Mouse (Mus musculus) forebrain, embryonic 14.5 days (tissue): ENCODE measurements around the gene Six6. TPM values are rescaled to one million over a fixed set of nuclear protein-coding genes. Genes with fewer than 3 reads are reported as not detected.

ENCODE experiments used
- ATAC-seq: fragments of 200-750 bp; cut with Nextera tagmentation; 2 replicates; pipeline ENCODE4 v1.8.0; 2017; ENCODE audit warnings: mild to moderate bottlenecking, moderate library complexity
- DNase-seq: peaks from one replicate; pipeline ENCODE4 v3.0.0-alpha.2; 2015; ENCODE audit warnings: low spot score
- H3K27ac ChIP-seq: fragments of 300-500 bp; sonication (generic); 2 replicates; pipeline ENCODE4 v1.5.1; 2014; ENCODE audit warnings: low read depth, mild to moderate bottlenecking, control low read depth, low read length, moderate library complexity
- H3K27me3 ChIP-seq: fragments of 300-500 bp; sonication (generic); replicated peaks from 2 replicates; pipeline ENCODE4 v1.6.1; 2014; ENCODE audit warnings: low read length, control low read depth, mixed read lengths; ENCODE audit not compliant: control insufficient read depth, insufficient read depth
- H3K36me3 ChIP-seq: fragments of 300-500 bp; sonication (generic); 2 replicates; pipeline ENCODE4 v1.6.1; 2014; ENCODE audit warnings: low read length, control low read depth; ENCODE audit not compliant: control insufficient read depth, insufficient read depth
- H3K4me1 ChIP-seq: fragments of 300-500 bp; sonication (generic); 2 replicates; pipeline ENCODE4 v1.6.1; 2014; ENCODE audit warnings: antibody characterized with exemption, low read length, control low read depth; ENCODE audit not compliant: control insufficient read depth, insufficient read depth
- H3K4me2 ChIP-seq: fragments of 300-500 bp; sonication (generic); 2 replicates; pipeline ENCODE4 v1.6.1; 2014; ENCODE audit warnings: mild to moderate bottlenecking, control low read depth, low read length
- H3K4me3 ChIP-seq: fragments of 300-500 bp; sonication (generic); 2 replicates; pipeline ENCODE4 v1.5.1; 2014; ENCODE audit warnings: low read depth, low read length, control low read depth
- H3K9ac ChIP-seq: fragments of 300-500 bp; sonication (generic); 2 replicates; pipeline ENCODE4 v1.6.1; 2014; ENCODE audit warnings: mild to moderate bottlenecking, low read length, control low read depth, moderate library complexity
- H3K9me3 ChIP-seq: fragments of 300-500 bp; sonication (generic); replicated peaks from 2 replicates; pipeline ENCODE4 v1.6.1; 2016; ENCODE audit warnings: low read length, control low read depth, mixed read lengths; ENCODE audit not compliant: control insufficient read depth
- WGBS: fragments of 180-500 bp; shearing (Covaris S2); extraction: QIAGEN DNeasy Blood & Tissue Kit; methylation state at CpG from one replicate; pipeline ENCODE4 v1.1.7; 2014; 5-methylcytosine and 5-hydroxymethylcytosine counted together
- polyA plus RNA-seq: library from polyadenylated mRNA; unstranded; fragments of >200 nt; fragmentation: Nextera tagmentation; extraction: Ambion mirVana; gene quantifications from 2 replicates; pipeline ENCODE4 v1.2.1, GENCODE M21; 2014

The Six6 gene
- polyA plus RNA-seq, 1 experiment from 2014 or later, result 1.9 TPM

GRCm38 (mm10) chr12:72947335-72947734, 7.6 kb downstream of the Six6 start:
- H3K9me3 ChIP-seq, result no peaks in the 10 kb centered on the region
- no peak for ATAC-seq

GRCm38 (mm10) chr12:72953089-72953488, 13.4 kb downstream of the Six6 start:
- Histone ChIP-seq H3K27ac (no peak overlapping the region), H3K27me3 (peaks cover 35% of the 10 kb centered on the region), H3K4me1 (no peaks in the 10 kb centered on the region), H3K4me2 (no peak overlapping the region), H3K9me3 (no peaks in the 10 kb centered on the region), H3K4me3 (no peak overlapping the region), H3K36me3 (no peaks in the 10 kb centered on the region), H3K9ac (no peak overlapping the region)
- no peak for DNase-seq
- 83% methylated on average over 5 of the region's 5 CpGs for WGBS
- no peak for ATAC-seq

More at GRCm38 (mm10) chr12:72947335-72947734, 7.6 kb downstream of the Six6 start:
- H3K27me3 ChIP-seq, result peaks cover 82% of the 10 kb centered on the region
- H3K4me2 ChIP-seq, result no peak overlapping the region
- no peaks in the 10 kb centered on the region for H3K36me3 ChIP-seq
- WGBS, result 20% methylated on average over 2 of the region's 2 CpGs
- no peak overlapping the region for H3K9ac ChIP-seq
- no peak overlapping the region for H3K4me3 ChIP-seq
- DNase-seq, result no peak
- H3K27ac ChIP-seq, result no peak overlapping the region
- no peaks in the 10 kb centered on the region for H3K4me1 ChIP-seq

- ATAC-seq, result no peak
- peaks cover 30% of the 10 kb centered on the region for H3K27me3 ChIP-seq
Measured at GRCm38 (mm10) chr12:72953858-72954257, 14.2 kb downstream of the Six6 start.

GRCm38 (mm10) chr12:72954906-72955305, 15.2 kb downstream of the Six6 start:
- Histone ChIP-seq H3K9ac (no peak overlapping the region), H3K36me3 (no peaks in the 10 kb centered on the region), H3K4me3 (no peak overlapping the region), H3K4me1 (no peaks in the 10 kb centered on the region), H3K27me3 (peaks cover 20% of the 10 kb centered on the region), H3K27ac (no peak overlapping the region), H3K4me2 (no peak overlapping the region), H3K9me3 (no peaks in the 10 kb centered on the region)
- 81% methylated on average over 4 of the region's 4 CpGs for WGBS
- DNase-seq (no peak), ATAC-seq (no peak)

More at GRCm38 (mm10) chr12:72953858-72954257, 14.2 kb downstream of the Six6 start:
- no peaks in the 10 kb centered on the region for H3K9me3 ChIP-seq
- DNase-seq, result no peak
- no peak overlapping the region for H3K9ac ChIP-seq
- H3K4me2 ChIP-seq, result no peak overlapping the region
- 89% methylated on average over 5 of the region's 5 CpGs for WGBS
- H3K4me3 ChIP-seq, result no peak overlapping the region
- no peak overlapping the region for H3K27ac ChIP-seq
- no peaks in the 10 kb centered on the region for H3K4me1 ChIP-seq
- no peaks in the 10 kb centered on the region for H3K36me3 ChIP-seq

- H3K36me3 ChIP-seq, result no peaks in the 10 kb centered on the region
- no peaks in the 10 kb centered on the region for H3K9me3 ChIP-seq
- H3K27ac ChIP-seq, result no peak overlapping the region
- no peak overlapping the region for H3K4me3 ChIP-seq
- H3K4me2 ChIP-seq, result no peak overlapping the region
- no peaks in the 10 kb centered on the region for H3K4me1 ChIP-seq
- 76% methylated on average over 6 of the region's 6 CpGs for WGBS
- H3K27me3 ChIP-seq, result peaks cover 7% of the 10 kb centered on the region
- no peak for DNase-seq
- H3K9ac ChIP-seq, result no peak overlapping the region
- ATAC-seq, result no peak
Measured at GRCm38 (mm10) chr12:72957829-72958424, 18.2 kb downstream of the Six6 start.

GRCm38 (mm10) chr12:72958446-72958845, 18.8 kb downstream of the Six6 start:
- Histone ChIP-seq H3K4me1 (no peaks in the 10 kb centered on the region), H3K4me3 (no peak overlapping the region), H3K9ac (no peak overlapping the region), H3K36me3 (no peaks in the 10 kb centered on the region), H3K27me3 (peaks cover 7% of the 10 kb centered on the region), H3K4me2 (no peak overlapping the region), H3K9me3 (no peaks in the 10 kb centered on the region), H3K27ac (no peak overlapping the region)
- no peak for ATAC-seq
- 95% methylated on average over 3 of the region's 3 CpGs for WGBS
- no peak for DNase-seq

- no peaks in the 10 kb centered on the region for H3K36me3 ChIP-seq
- H3K4me2 ChIP-seq, result no peak overlapping the region
- no peaks in the 10 kb centered on the region for H3K4me1 ChIP-seq
- H3K9me3 ChIP-seq, result no peaks in the 10 kb centered on the region
- no peak overlapping the region for H3K4me3 ChIP-seq
- H3K9ac ChIP-seq, result no peak overlapping the region
- no peak for ATAC-seq
- 59% methylated on average over 6 of the region's 6 CpGs for WGBS
- peaks cover 3% of the 10 kb centered on the region; the same call in 1 of the 2 replicates for H3K27me3 ChIP-seq
- no peak overlapping the region for H3K27ac ChIP-seq
- DNase-seq, result no peak
Measured at GRCm38 (mm10) chr12:72962761-72963160, 23.1 kb downstream of the Six6 start.

- ATAC-seq (no peak), DNase-seq (no peak)
- WGBS, result 83% methylated on average over 7 of the region's 7 CpGs
- Histone ChIP-seq H3K4me1 (no peaks in the 10 kb centered on the region), H3K9me3 (no peaks in the 10 kb centered on the region), H3K36me3 (no peaks in the 10 kb centered on the region), H3K4me2 (no peak overlapping the region), H3K4me3 (no peak overlapping the region), H3K9ac (no peak overlapping the region), H3K27ac (no peak overlapping the region), H3K27me3 (peaks cover 14% of the 10 kb centered on the region)
Measured at GRCm38 (mm10) chr12:72967541-72967940, 27.8 kb downstream of the Six6 start.

- ATAC-seq (no peak), DNase-seq (no peak)
- H3K4me1 ChIP-seq, result no peaks in the 10 kb centered on the region
- H3K36me3 ChIP-seq, result no peaks in the 10 kb centered on the region
- peaks cover 29% of the 10 kb centered on the region for H3K27me3 ChIP-seq
- no peak overlapping the region for H3K9ac ChIP-seq
- WGBS, result 70% methylated on average over 14 of the region's 14 CpGs
- no peak overlapping the region for H3K4me2 ChIP-seq
- no peak overlapping the region for H3K27ac ChIP-seq
- H3K4me3 ChIP-seq, result no peak overlapping the region
- H3K9me3 ChIP-seq, result no peaks in the 10 kb centered on the region
Measured at GRCm38 (mm10) chr12:72970620-72971019, 30.9 kb downstream of the Six6 start.
